Mouse (Mus musculus) intestine, postnatal 0 days (tissue): ENCODE data around the gene Faap20. TPM values are rescaled to one million over a fixed set of nuclear protein-coding genes. Genes with fewer than 3 reads are reported as not detected.

Experiments used
- ATAC-seq: fragments of 200-750 bp; cut with Nextera tagmentation; 2 replicates; pipeline ENCODE4 v1.8.0; 2017; ENCODE audit warnings: mild to moderate bottlenecking, moderate TSS enrichment, moderate library complexity
- H3K27ac ChIP-seq: fragments of 300-500 bp; sonication (generic); 2 replicates; pipeline ENCODE4 v1.5.1; 2014; ENCODE audit warnings: mild to moderate bottlenecking, low read depth, low read length, moderate library complexity
- H3K27me3 ChIP-seq: fragments of 300-500 bp; sonication (generic); replicated peaks from 2 replicates; pipeline ENCODE4 v1.6.1; 2014; ENCODE audit warnings: low read length, mixed read lengths; ENCODE audit not compliant: control insufficient read depth, insufficient read depth
- H3K36me3 ChIP-seq: fragments of 300-500 bp; sonication (generic); 2 replicates; pipeline ENCODE4 v1.6.1; 2014; ENCODE audit warnings: mild to moderate bottlenecking, moderate library complexity; ENCODE audit not compliant: control insufficient read depth, insufficient read depth
- H3K4me1 ChIP-seq: fragments of 300-500 bp; sonication (generic); replicated peaks from 2 replicates; pipeline ENCODE4 v1.6.1; 2014; ENCODE audit warnings: antibody characterized with exemption, low read length, mixed read lengths; ENCODE audit not compliant: control insufficient read depth, insufficient read depth
- H3K4me2 ChIP-seq: fragments of 300-500 bp; sonication (generic); replicated peaks from 2 replicates; pipeline ENCODE4 v1.6.1; 2014; ENCODE audit warnings: low read depth, mild to moderate bottlenecking, moderate library complexity
- H3K4me3 ChIP-seq: fragments of 300-500 bp; sonication (generic); 2 replicates; pipeline ENCODE4 v1.5.1; 2014; ENCODE audit warnings: low read depth, low read length
- H3K9ac ChIP-seq: fragments of 300-500 bp; sonication (generic); 2 replicates; pipeline ENCODE4 v1.6.1; 2014; ENCODE audit warnings: mild to moderate bottlenecking, low read depth, low read length
- H3K9me3 ChIP-seq: fragments of 300-500 bp; sonication (generic); 2 replicates; pipeline ENCODE4 v1.6.1; 2016; ENCODE audit warnings: mixed run types; ENCODE audit not compliant: control insufficient read depth
- CTCF ChIP-seq: sonication (generic); IDR thresholded peaks from 2 replicates; pipeline ENCODE4 v1.5.1; 2016; ENCODE audit warnings: low read depth, mild to moderate bottlenecking, control low read depth, antibody characterized with exemption, moderate library complexity
- WGBS: fragments of 180-500 bp; shearing (Covaris S2); extraction: QIAGEN DNeasy Blood & Tissue Kit; methylation state at CpG from one replicate; pipeline ENCODE4 v1.1.7; 2014; 5-methylcytosine and 5-hydroxymethylcytosine counted together
- polyA plus RNA-seq: library from polyadenylated mRNA; unstranded; fragments of >200 nt; fragmentation: Nextera tagmentation; extraction: Ambion mirVana; gene quantifications from 2 replicates; pipeline ENCODE4 v1.2.1, GENCODE M21; 2015

The Faap20 gene
- polyA plus RNA-seq, 1 experiment from 2014 or later, result 57.8 TPM

DNA sequence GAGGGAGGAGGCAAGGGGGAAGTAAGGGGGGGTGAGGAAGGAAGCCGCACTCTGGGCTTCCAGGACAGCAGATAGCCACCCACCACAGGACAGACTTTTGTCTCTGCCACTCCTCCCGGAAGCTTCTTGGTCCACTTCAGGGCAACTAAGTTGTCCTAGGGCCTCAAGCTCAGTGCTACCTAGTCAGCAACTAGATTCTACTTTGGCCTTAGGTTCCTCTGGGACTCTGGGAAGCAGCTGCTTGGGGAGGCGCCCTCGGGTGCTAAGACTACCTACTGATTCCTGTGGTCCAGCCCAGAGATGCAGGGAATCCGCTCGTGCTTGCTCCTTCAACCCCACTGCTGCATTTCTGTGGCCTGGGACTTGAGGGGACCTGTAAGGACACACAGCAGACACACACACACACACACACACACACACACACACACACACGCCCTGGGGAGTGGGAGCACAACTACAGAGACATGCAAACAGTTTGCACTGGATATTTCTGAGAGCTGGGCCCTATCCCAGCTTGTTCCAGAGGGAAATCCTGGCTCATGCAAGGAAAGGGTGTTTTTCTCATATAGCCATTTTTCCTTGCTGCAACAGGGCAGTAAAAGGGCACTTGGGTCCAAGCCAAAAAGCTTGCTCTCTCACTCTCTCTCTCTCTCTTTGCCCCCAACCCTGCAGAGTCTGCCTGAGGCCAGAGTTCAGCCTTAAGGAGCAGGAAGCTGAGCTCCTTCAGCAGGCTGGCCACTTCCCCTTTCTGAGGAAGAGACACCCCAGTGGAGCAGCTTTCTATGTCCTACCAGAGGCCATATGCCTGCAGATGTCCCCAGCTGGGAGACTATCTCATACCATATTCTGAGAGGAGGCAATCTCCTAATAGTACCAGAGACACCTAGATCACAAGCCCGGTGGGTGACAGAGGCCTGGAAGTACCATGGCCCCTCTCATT, 15.0 kb upstream of the Faap20 start:
- no peaks in the 10 kb centered on the region for H3K27me3 ChIP-seq
- TF ChIP-seq CTCF, result no peak
- H3K9me3 ChIP-seq, result no peaks in the 10 kb centered on the region
- H3K4me3 ChIP-seq, result no peak overlapping the region
- 30% methylated on average over 8 of the region's 8 CpGs for WGBS
- peak overlapping the region; percentile 52 for H3K4me2 ChIP-seq
- no peaks in the 10 kb centered on the region for H3K36me3 ChIP-seq
- peaks cover 27% of the 10 kb centered on the region for H3K4me1 ChIP-seq
- peak; percentile 62 for ATAC-seq
- H3K27ac ChIP-seq, result peak overlapping the region; percentile 96
- H3K9ac ChIP-seq, result peak overlapping the region; percentile 34; the same call in 1 of the 2 replicates

DNA sequence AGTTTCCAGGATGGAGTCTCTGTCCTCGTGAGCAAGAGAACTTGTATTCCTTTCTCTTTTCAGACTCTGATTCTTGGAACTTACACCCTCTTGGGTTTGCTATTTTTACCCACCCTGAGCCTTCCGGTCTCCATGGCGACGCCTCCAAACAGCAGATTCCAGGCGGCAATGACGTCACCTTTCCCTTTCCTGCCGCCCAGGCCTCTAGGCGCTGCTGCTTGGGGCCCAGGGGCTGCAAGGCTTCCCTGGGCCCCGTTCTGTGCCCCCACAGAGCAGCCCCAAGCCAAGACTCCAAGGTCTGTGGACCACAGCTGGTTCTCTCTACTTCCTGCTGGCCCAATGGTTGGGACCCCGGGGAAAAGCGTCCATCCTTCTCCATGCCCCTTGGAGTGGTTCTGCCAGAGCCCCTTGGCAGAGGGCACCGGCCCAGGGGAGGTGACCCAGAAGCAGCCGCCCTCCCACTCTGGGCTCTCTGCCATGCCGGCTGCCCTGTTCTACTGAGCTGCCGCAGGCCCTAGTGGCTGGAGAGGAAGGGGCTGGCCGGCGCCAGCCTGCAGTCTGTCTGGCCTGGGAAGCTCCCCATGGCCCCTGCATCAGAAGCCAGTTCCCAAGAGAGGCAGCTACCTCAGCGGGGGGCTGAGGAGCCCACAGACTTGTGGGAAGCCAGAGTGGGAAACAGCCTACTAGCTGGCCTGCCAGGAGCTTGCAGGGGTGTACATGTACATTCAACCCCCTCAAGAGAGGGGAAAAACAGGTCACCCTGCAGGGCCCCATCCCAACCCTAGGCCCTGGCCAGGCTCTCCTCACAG, 14.1 kb upstream of the Faap20 start:
- Histone ChIP-seq H3K4me2 (peak overlapping the region; percentile 52), H3K9me3 (no peaks in the 10 kb centered on the region), H3K9ac (peak overlapping the region; percentile 40), H3K4me3 (no peak overlapping the region), H3K4me1 (peaks cover 27% of the 10 kb centered on the region), H3K27ac (peak overlapping the region; percentile 96), H3K27me3 (no peaks in the 10 kb centered on the region), H3K36me3 (no peaks in the 10 kb centered on the region)
- ATAC-seq, result peak; percentile 78
- peak; percentile 29 for TF ChIP-seq CTCF
- 20% methylated on average over 18 of the region's 18 CpGs for WGBS

DNA sequence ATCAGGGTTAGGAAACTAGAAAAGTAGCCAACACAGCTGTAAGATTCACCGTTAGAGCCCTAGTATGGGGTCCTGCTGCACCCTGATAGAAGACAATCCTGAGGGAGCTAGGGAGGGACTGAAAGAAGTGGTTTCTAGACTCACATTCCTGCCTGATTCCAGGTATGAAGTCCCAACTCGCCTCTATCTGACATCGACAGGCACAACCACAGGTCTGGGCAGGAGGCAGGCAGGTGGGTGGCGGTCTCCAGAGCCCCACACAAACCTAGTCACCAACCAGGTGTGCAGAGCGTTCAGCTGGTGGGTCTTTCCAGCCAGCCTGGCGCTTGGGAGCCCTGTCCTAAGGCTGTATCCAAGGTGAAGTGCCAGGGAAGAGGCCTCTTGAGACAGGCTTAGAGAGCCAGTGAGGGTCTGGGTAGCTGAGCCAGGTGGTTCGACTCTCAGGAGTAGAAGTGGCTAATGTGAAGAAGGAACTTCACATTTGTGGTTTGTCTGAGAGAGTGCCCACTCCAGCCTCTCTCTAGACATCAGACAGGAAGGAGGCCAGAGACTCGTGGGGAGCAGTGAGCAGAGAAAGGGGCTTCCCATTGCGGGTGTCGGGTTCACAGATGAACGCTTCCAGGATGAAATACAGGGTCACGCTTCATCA, 12.7 kb upstream of the Faap20 start:
- peak overlapping the region; percentile 96; the same call in 1 of the 2 replicates for H3K27ac ChIP-seq
- no peak for TF ChIP-seq CTCF
- WGBS, result 85% methylated on average over 12 of the region's 12 CpGs

DNA sequence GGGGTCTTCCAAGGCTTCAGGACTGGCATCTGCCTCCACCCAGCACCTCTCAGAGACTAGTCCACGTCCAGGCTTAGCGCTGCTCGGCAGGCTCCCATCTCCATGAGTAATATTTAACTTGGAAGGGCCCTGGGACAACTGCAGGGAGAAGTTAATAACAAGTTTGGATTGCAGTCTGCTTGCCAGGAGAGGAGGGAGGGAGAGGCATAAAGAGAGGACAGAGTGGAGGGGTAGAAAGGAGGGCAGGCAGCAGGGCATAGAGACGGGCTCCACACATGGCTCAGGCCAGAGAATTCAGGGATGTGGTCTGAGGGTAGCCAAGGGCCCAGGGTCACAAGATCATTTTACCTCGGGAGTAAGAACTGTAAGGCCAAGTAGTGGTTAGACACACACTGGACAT, 11.3 kb upstream of the Faap20 start:
- no peaks in the 10 kb centered on the region for H3K9me3 ChIP-seq
- TF ChIP-seq CTCF, result no peak
- H3K36me3 ChIP-seq, result no peaks in the 10 kb centered on the region
- WGBS, result 31% methylated on average over 5 of the region's 5 CpGs
- no peaks in the 10 kb centered on the region for H3K27me3 ChIP-seq
- H3K4me2 ChIP-seq, result no peak overlapping the region
- no peak overlapping the region for H3K4me3 ChIP-seq
- no peak overlapping the region for H3K9ac ChIP-seq
- peaks cover 26% of the 10 kb centered on the region for H3K4me1 ChIP-seq
- H3K27ac ChIP-seq, result peak overlapping the region; percentile 29; the same call in 1 of the 2 replicates
- ATAC-seq, result no peak

More for the DNA sequence above, 12.7 kb upstream of the Faap20 start:
- peaks cover 27% of the 10 kb centered on the region for H3K4me1 ChIP-seq
- no peak overlapping the region for H3K9ac ChIP-seq
- H3K9me3 ChIP-seq, result no peaks in the 10 kb centered on the region
- no peak for ATAC-seq
- no peaks in the 10 kb centered on the region for H3K27me3 ChIP-seq
- H3K36me3 ChIP-seq, result no peaks in the 10 kb centered on the region
- H3K4me2 ChIP-seq, result no peak overlapping the region
- H3K4me3 ChIP-seq, result no peak overlapping the region

DNA sequence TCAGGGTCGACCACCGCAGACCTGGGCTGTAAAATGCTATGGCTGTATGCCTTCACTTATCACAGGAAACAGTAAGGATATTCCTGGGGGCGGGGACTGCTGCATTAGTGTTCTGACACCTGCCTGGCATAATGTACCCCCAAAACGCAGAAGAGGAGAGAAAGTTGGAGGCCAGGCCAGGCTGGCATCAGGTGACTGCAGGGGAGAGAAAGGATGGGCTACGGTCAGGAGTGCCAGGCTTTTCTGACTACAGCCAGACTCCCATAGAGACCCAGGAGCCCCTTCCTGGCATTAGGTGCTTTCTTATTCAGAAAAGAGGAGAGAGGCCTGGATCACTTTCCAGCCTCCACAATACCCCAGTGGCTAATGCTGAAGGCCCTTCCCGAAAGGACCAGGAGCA, 10.1 kb upstream of the Faap20 start:
- H3K4me2 ChIP-seq, result no peak overlapping the region
- TF ChIP-seq CTCF, result no peak
- no peak overlapping the region for H3K4me3 ChIP-seq
- H3K4me1 ChIP-seq, result peaks cover 14% of the 10 kb centered on the region
- no peak for ATAC-seq
- no peaks in the 10 kb centered on the region for H3K9me3 ChIP-seq
- H3K9ac ChIP-seq, result no peak overlapping the region
- H3K36me3 ChIP-seq, result no peaks in the 10 kb centered on the region
- WGBS, result 65% methylated on average over 6 of the region's 6 CpGs
- H3K27me3 ChIP-seq, result no peaks in the 10 kb centered on the region
- no peak overlapping the region for H3K27ac ChIP-seq
